8 mouse cellular contexts compared by ENCODE assay signal in the genomic region with DNA sequence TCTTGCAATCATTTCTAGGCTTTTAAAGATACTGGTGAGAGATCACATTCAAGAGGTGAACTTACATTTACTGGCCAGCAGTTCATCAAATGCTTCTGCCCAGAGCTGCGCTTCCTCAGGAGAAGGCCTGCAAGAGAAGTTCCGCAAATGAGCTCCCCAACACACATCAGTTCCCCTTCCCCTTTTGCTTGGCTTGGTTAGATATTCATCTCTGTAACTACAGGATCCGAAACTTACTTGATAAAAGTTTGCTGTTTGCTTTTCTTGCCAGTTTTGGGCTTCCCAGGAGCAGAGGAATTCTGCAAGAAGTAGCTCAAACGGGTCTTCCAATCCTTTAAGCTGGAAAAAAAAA. TPM values are rescaled to one million over a fixed set of nuclear protein-coding genes. Genes with fewer than 3 reads are reported as not detected.
DNase-seq lines count a peak whose midpoint lies in the region; ATAC-seq and TF ChIP-seq lines count a peak whose summit lies in the region.

No protein-coding gene starts in this region.

- 0 out of 2 replicates have a peak overlapping the region, but pooled peaks have one; percentile 24 for H3K9ac ChIP-seq in embryonic facial prominence, embryonic 12.5 days
- peak overlapping the region; percentile 52 for H3K9ac ChIP-seq in hindbrain, postnatal 0 days (replicated peaks; ENCODE audit: low read length)

- no peak overlapping the region for H3K27ac ChIP-seq in kidney, adult 2 months (ENCODE audit: insufficient read depth, low read depth, low read length)
- H3K27ac ChIP-seq in embryonic facial prominence, embryonic 12.5 days: no peak overlapping the region
- H3K27ac ChIP-seq in hindbrain, postnatal 0 days: peak overlapping the region; percentile 87; the same call in 1 of the 2 replicates
- 0 out of 2 replicates have a peak overlapping the region, but pooled peaks have one; percentile 88 for H3K27ac ChIP-seq in midbrain, embryonic 10.5 days (replicated peaks)

- WGBS in kidney, adult 2 months: 63% methylated on average over 4 of the region's 4 CpGs
- WGBS in embryonic facial prominence, embryonic 12.5 days: 60% methylated on average over 4 of the region's 4 CpGs
- WGBS in hindbrain, postnatal 0 days: 49% methylated on average over 4 of the region's 4 CpGs
- WGBS in midbrain, embryonic 10.5 days: 66% methylated on average over 4 of the region's 4 CpGs

- H3K36me3 ChIP-seq in kidney, adult 2 months (ENCODE audit: control insufficient read depth, insufficient read depth, low read length): peaks cover 2% of the 10 kb centered on the region
- H3K36me3 ChIP-seq in embryonic facial prominence, embryonic 12.5 days: 0 out of 2 replicates have a peak, but pooled peaks cover 4% of the 10 kb centered on the region
- H3K36me3 ChIP-seq in hindbrain, postnatal 0 days (ENCODE audit: insufficient read depth, low read length): no peaks in the 10 kb centered on the region
- H3K36me3 ChIP-seq in midbrain, embryonic 10.5 days: peaks cover 23% of the 10 kb centered on the region

- H3K4me1 ChIP-seq in kidney, adult 2 months (ENCODE audit: control insufficient read depth, insufficient read depth, low read length): no peaks in the 10 kb centered on the region
- H3K4me1 ChIP-seq in embryonic facial prominence, embryonic 12.5 days: no peaks in the 10 kb centered on the region
- H3K4me1 ChIP-seq in hindbrain, postnatal 0 days (ENCODE audit: insufficient read depth, low read length): 0 out of 2 replicates have a peak, but pooled peaks cover 5% of the 10 kb centered on the region
- peaks cover 46% of the 10 kb centered on the region for H3K4me1 ChIP-seq in midbrain, embryonic 10.5 days

- peak overlapping the region; percentile 81 for H3K4me2 ChIP-seq in embryonic facial prominence, embryonic 12.5 days (replicated peaks)
- peak overlapping the region; percentile 90 for H3K4me2 ChIP-seq in hindbrain, postnatal 0 days (ENCODE audit: low read depth, low read length)

- DNase-seq in kidney, adult 2 months: no peak
- DNase-seq in kidney, adult 11 months: no peak
- DNase-seq in hindbrain, postnatal 0 days (ENCODE audit: low spot score): peak; percentile 9
- no peak for DNase-seq in midbrain, embryonic 10.5 days (ENCODE audit: low spot score)
- DNase-seq in cerebellum, postnatal 14 days: no peak
- DNase-seq in kidney, adult 8-10 months: no peak

- H3K4me3 ChIP-seq in kidney, adult 2 months (ENCODE audit: insufficient read depth, low read depth, low read length): peak overlapping the region; percentile 13
- H3K4me3 ChIP-seq in embryonic facial prominence, embryonic 12.5 days: peak overlapping the region; percentile 61
- H3K4me3 ChIP-seq in hindbrain, postnatal 0 days (ENCODE audit: low read length): peak overlapping the region; percentile 51
- peak overlapping the region; percentile 64 for H3K4me3 ChIP-seq in midbrain, embryonic 10.5 days

- no peak for TF ChIP-seq CTCF in kidney, adult 2 months (conservative IDR thresholded peaks at IDR 0.05; ENCODE audit: insufficient read depth, insufficient read length, low read depth, low read length)
- no peak for TF ChIP-seq CTCF in hindbrain, postnatal 0 days (IDR thresholded peaks at IDR 0.05; ENCODE audit: low read depth)

- no peaks in the 10 kb centered on the region for H3K27me3 ChIP-seq in kidney, adult 2 months (replicated peaks; ENCODE audit: control insufficient read depth, insufficient read depth, low read length)
- no peaks in the 10 kb centered on the region for H3K27me3 ChIP-seq in embryonic facial prominence, embryonic 12.5 days
- no peaks in the 10 kb centered on the region for H3K27me3 ChIP-seq in hindbrain, postnatal 0 days (ENCODE audit: insufficient read depth, low read length)
- no peaks in the 10 kb centered on the region for H3K27me3 ChIP-seq in midbrain, embryonic 10.5 days (ENCODE audit: low read depth, poor library complexity, severe bottlenecking)

- no peaks in the 10 kb centered on the region for H3K9me3 ChIP-seq in embryonic facial prominence, embryonic 12.5 days
- no peaks in the 10 kb centered on the region for H3K9me3 ChIP-seq in hindbrain, postnatal 0 days (ENCODE audit: low read length)
- no peaks in the 10 kb centered on the region for H3K9me3 ChIP-seq in midbrain, embryonic 10.5 days (replicated peaks)

- ATAC-seq in embryonic facial prominence, embryonic 12.5 days (ENCODE audit: insufficient number of reproducible peaks, insufficient read depth, low FRiP score, low TSS enrichment): no peak
- ATAC-seq in hindbrain, postnatal 0 days: no peak
- ATAC-seq in inflammation-experienced regulatory T-cells, adult 6 months: no peak

- no peak for TF ChIP-seq POLR2A in kidney, adult 2 months (IDR thresholded peaks at IDR 0.05; ENCODE audit: low read depth, low read length)

RNA-seq across cellular contexts. Expression of a gene that starts 1.3 kb away (rescaled TPM):
- polyA plus RNA-seq in kidney, adult 2 months (2012; rRNA removed): 3.8 and 5.3 TPM in 2 replicates
- 69.5 and 81.3 TPM in 2 replicates for polyA plus RNA-seq in embryonic facial prominence, embryonic 12.5 days (2016; fragmentation: Nextera tagmentation; extraction: Ambion mirVana)
- 13.6 and 14.9 TPM in 2 replicates for total RNA-seq in hindbrain, postnatal 0 days (2014; rRNA removed)
- 70.7 and 71.1 TPM in 2 replicates for polyA plus RNA-seq in hindbrain, postnatal 0 days (2015; fragmentation: Nextera tagmentation; extraction: Ambion mirVana)
- polyA plus RNA-seq in midbrain, embryonic 10.5 days (2016; fragmentation: Nextera tagmentation; extraction: Ambion mirVana): 48.0 and 54.3 TPM in 2 replicates
- polyA plus RNA-seq in inflammation-experienced regulatory T-cells, adult 6 months (2017; shearing (Covaris generic)): 10 to 100 TPM; 22.9 to 54.9 (median 28.7) TPM

Comparison
In these comparisons a context has a peak if more than half of its experiments do, and no peak if none do; other contexts are left out.
1. H3K27ac ChIP-seq: peak in hindbrain, postnatal 0 days (single experiment) and midbrain, embryonic 10.5 days (single experiment); none in kidney, adult 2 months (single experiment) and embryonic facial prominence, embryonic 12.5 days (single experiment).
2. H3K4me3 ChIP-seq: peak in every context shown above with its lines; median percentile 64 in midbrain, embryonic 10.5 days; 61 in embryonic facial prominence, embryonic 12.5 days; 51 in hindbrain, postnatal 0 days; 13 in kidney, adult 2 months.